Mouse (Mus musculus) forebrain, embryonic 12.5 days (tissue): ENCODE measurements at regions not wholly inside any gene's neighbourhood (a gene's known extent, or its start where the extent isn't known, plus 50 kb on each side); places are given as distances from the start of the nearest gene placed in this dataset.

Source experiments
- ATAC-seq: fragments of 200-750 bp; cut with Nextera tagmentation; 2 replicates; pipeline ENCODE4 v1.8.0; 2017; ENCODE audit warnings: moderate TSS enrichment; ENCODE audit not compliant: low FRiP score
- H3K27ac ChIP-seq: fragments of 300-500 bp; sonication (generic); 2 replicates; pipeline ENCODE4 v1.5.1; 2016; ENCODE audit warnings: mild to moderate bottlenecking
- H3K27me3 ChIP-seq: fragments of 300-500 bp; sonication (generic); 2 replicates; pipeline ENCODE4 v1.6.1; 2016; ENCODE audit warnings: mild to moderate bottlenecking
- H3K36me3 ChIP-seq: fragments of 300-500 bp; sonication (generic); replicated peaks from 2 replicates; pipeline ENCODE4 v1.6.1; 2016; ENCODE audit warnings: mild to moderate bottlenecking
- H3K4me1 ChIP-seq: fragments of 300-500 bp; sonication (generic); 2 replicates; pipeline ENCODE4 v1.6.1; 2016
- H3K4me2 ChIP-seq: fragments of 300-500 bp; sonication (generic); 2 replicates; pipeline ENCODE4 v1.6.1; 2016; ENCODE audit warnings: mild to moderate bottlenecking, moderate library complexity
- H3K4me3 ChIP-seq: fragments of 300-500 bp; sonication (generic); replicated peaks from 2 replicates; pipeline ENCODE4 v1.5.1; 2016; ENCODE audit warnings: mild to moderate bottlenecking
- H3K9ac ChIP-seq: fragments of 300-500 bp; sonication (generic); 2 replicates; pipeline ENCODE4 v1.6.1; 2016; ENCODE audit warnings: mild to moderate bottlenecking
- H3K9me3 ChIP-seq: fragments of 300-500 bp; sonication (generic); 2 replicates; pipeline ENCODE4 v1.6.1; 2016
- WGBS: fragments of 180-500 bp; shearing (Covaris S2); methylation state at CpG from one replicate; pipeline ENCODE4 v1.1.7; 2016; 5-methylcytosine and 5-hydroxymethylcytosine counted together

DNA sequence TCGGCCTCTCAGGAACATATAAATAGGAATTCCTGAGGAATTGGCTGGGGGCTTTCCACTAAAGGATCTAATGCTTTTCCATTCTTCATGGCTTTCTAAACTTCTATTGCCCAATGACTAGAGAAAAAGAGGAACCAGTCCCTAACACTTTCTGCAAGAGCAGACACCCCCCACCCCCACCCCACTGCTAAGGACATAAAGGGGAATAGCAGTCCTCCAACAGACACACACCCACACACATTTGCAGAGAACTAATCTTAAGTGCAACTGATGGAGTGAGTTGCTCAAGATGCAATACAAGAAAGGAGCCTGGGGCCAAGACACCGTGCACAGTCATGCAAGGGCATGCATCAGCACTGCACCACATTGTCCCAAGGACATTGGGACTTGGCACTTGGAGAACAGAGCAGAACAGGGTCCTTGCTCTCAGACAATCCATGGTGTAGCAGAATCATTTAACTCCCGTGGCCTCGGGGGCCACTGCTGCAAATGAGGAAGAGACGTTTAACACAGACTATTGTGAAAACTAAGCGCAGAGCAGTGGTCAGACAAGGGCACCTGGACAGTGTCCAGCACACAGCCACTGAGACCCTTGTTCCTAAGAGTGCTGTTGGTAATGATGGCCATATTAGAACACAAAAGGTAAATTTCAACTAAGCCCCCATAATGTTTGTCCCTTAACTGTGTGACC lies 161.1 kb downstream of the Xpnpep1 start:
- no peak overlapping the region for H3K4me2 ChIP-seq
- no peak for ATAC-seq
- H3K9me3 ChIP-seq: no peaks in the 10 kb centered on the region
- 92% methylated on average over 6 of the region's 6 CpGs for WGBS
- no peak overlapping the region for H3K9ac ChIP-seq
- no peaks in the 10 kb centered on the region for H3K27me3 ChIP-seq
- no peaks in the 10 kb centered on the region for H3K36me3 ChIP-seq
- no peaks in the 10 kb centered on the region for H3K4me1 ChIP-seq
- no peak overlapping the region for H3K27ac ChIP-seq
- H3K4me3 ChIP-seq: no peak overlapping the region

DNA sequence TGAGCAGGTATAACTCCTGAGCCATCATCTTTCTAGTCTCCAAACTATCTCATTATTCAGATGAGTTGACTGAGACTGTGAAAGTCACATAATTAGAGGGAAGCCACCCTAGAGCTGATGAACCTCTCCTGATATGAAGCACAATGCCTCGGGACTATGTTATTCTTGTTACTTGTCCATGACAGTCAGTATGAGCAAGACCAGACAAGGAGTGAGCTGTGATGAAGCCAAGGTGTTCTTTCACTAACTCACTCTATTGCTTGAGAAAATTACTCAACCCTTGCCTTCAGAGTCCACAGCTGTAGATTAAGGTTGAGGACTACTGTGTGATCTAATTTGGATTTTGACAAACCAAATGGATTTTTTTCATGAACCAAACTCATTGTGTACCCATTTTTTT lies 173.4 kb downstream of the Xpnpep1 start:
- no peak overlapping the region for H3K9ac ChIP-seq
- H3K4me1 ChIP-seq: no peaks in the 10 kb centered on the region
- no peak overlapping the region for H3K27ac ChIP-seq
- H3K9me3 ChIP-seq: no peaks in the 10 kb centered on the region
- no peak for ATAC-seq
- WGBS: 97% methylated on average over 1 of the region's 1 CpGs
- no peaks in the 10 kb centered on the region for H3K27me3 ChIP-seq
- no peak overlapping the region for H3K4me2 ChIP-seq
- no peak overlapping the region for H3K4me3 ChIP-seq
- no peaks in the 10 kb centered on the region for H3K36me3 ChIP-seq

DNA sequence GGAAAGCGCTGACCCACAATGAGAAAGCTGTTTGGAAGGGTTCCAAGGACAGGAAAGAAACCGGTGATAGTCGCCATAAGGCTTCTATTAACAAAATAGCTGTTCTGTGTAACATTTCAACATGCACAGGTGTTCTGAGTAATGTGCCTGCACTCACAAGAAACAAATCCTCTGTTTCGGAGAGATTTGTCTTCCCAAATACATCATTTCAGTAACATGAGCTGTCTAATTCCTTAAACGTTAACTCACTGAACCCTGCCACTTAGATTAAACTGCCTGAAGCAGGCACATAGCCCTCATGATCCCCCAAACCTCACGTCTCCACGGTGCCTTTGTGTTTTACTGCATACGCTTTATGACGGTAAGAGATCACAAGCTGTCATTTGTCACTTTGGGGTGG lies 178.4 kb downstream of the Xpnpep1 start:
- H3K27me3 ChIP-seq: no peaks in the 10 kb centered on the region
- H3K27ac ChIP-seq: no peak overlapping the region
- no peak overlapping the region for H3K4me3 ChIP-seq
- no peak overlapping the region for H3K9ac ChIP-seq
- no peak for ATAC-seq
- no peaks in the 10 kb centered on the region for H3K36me3 ChIP-seq
- no peaks in the 10 kb centered on the region for H3K9me3 ChIP-seq
- WGBS: 76% methylated on average over 9 of the region's 9 CpGs
- H3K4me2 ChIP-seq: no peak overlapping the region
- no peaks in the 10 kb centered on the region for H3K4me1 ChIP-seq

DNA sequence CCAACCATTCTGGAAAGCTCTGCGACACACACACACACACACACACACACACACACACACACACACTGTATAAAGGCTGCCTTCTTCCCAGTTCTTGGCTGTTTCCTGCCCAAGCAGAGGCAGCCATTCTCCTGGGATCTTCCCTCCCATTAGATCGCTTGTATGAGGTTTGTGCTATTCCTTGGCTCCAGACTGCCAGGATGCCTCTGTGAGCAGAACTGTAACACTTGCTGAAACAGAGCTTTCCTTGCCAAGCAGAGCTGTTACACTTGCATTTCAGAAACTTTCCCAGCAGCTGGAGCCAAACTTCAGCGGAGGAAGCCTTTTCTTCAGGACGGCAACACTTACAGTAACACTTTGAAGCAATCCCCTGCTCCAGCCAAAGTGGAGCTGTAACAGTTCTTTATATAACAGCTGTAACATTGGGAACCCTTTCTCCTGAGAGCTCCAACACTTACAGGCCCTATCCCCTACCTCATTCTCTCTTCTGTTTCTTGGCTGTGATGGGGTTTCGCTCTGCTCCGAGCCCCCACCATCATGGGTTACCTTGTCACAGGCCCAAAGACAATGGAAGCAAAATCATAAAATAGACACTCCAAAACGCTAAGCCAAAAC lies 185.8 kb downstream of the Xpnpep1 start:
- Histone ChIP-seq H3K27me3 (no peaks in the 10 kb centered on the region), H3K4me2 (no peak overlapping the region), H3K4me3 (no peak overlapping the region), H3K9me3 (no peaks in the 10 kb centered on the region), H3K4me1 (no peaks in the 10 kb centered on the region), H3K27ac (no peak overlapping the region), H3K9ac (no peak overlapping the region), H3K36me3 (no peaks in the 10 kb centered on the region)
- 92% methylated on average over 7 of the region's 7 CpGs for WGBS
- no peak for ATAC-seq

DNA sequence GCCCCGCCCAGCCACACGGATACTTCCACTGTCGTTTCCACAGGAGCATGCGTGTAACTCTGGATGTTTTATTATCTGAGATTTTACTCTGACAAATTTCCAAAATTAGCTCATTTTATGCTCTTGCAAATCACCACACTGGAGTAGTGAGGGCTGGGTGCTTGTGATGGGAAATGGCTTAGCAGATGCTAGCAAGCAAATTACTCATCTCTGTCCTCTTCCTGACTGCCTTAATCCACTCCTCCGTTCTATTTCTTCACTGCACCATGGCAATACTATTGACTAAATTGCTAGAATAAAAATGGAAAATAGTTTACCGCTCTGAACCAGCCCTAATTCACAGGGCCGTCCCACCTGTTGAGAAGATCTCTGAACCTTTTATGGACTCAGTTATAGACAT lies 223.8 kb downstream of the Xpnpep1 start:
- 95% methylated on average over 7 of the region's 7 CpGs for WGBS
- no peaks in the 10 kb centered on the region for H3K27me3 ChIP-seq
- H3K4me2 ChIP-seq: no peak overlapping the region
- no peaks in the 10 kb centered on the region; the same call in 1 of the 2 replicates for H3K9me3 ChIP-seq
- no peak overlapping the region for H3K4me3 ChIP-seq
- H3K4me1 ChIP-seq: no peaks in the 10 kb centered on the region
- no peak overlapping the region for H3K27ac ChIP-seq
- no peak for ATAC-seq
- no peak overlapping the region for H3K9ac ChIP-seq
- H3K36me3 ChIP-seq: no peaks in the 10 kb centered on the region

DNA sequence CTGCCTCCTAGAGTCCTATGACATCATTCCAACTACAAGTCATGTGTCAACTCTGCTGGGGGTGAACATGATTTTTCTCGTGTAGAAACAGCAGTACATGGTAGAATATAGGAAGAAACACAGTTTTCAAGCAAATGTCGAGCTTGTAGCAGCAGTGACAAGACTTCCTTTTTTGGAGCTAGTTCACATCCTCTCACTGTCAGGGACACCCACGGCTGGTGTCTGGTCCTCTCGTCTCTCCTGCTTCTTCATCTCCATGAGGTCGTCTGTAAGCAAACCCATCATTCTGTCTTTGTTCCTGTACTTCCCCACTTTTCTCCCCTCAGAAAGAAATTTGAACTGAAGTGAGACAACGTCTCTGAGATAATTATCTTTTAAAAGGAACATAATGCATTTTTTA lies 228.0 kb downstream of the Xpnpep1 start:
- H3K27ac ChIP-seq: no peak overlapping the region
- 83% methylated on average over 6 of the region's 6 CpGs for WGBS
- no peaks in the 10 kb centered on the region for H3K4me1 ChIP-seq
- no peaks in the 10 kb centered on the region for H3K27me3 ChIP-seq
- no peak overlapping the region for H3K4me2 ChIP-seq
- H3K9ac ChIP-seq: no peak overlapping the region
- H3K36me3 ChIP-seq: no peaks in the 10 kb centered on the region
- ATAC-seq: no peak
- no peak overlapping the region for H3K4me3 ChIP-seq
- no peaks in the 10 kb centered on the region for H3K9me3 ChIP-seq

DNA sequence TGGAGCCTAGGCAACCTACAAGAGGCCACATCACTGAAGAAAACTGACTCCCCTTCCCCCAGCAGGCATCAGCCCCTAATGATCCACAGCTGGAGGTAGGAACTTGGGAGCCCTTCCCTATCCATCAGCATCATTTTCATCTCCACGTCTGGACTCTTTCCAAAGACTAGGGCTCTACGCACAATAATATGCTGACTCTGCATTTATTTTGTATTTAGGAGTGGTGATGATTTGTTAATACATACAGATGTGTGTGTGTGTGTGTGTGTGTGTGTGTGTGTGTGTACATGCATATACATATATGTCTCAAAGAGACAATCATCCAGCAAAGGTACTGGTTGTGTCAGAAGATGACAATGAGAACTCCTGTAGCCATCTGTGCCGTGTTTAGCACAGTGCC lies 251.2 kb downstream of the Xpnpep1 start:
- Histone ChIP-seq H3K4me3 (no peak overlapping the region), H3K9ac (no peak overlapping the region), H3K36me3 (no peaks in the 10 kb centered on the region), H3K27ac (no peak overlapping the region), H3K9me3 (no peaks in the 10 kb centered on the region), H3K4me2 (no peak overlapping the region), H3K4me1 (no peaks in the 10 kb centered on the region), H3K27me3 (no peaks in the 10 kb centered on the region)
- 86% methylated on average over 3 of the region's 3 CpGs for WGBS
- ATAC-seq: no peak

DNA sequence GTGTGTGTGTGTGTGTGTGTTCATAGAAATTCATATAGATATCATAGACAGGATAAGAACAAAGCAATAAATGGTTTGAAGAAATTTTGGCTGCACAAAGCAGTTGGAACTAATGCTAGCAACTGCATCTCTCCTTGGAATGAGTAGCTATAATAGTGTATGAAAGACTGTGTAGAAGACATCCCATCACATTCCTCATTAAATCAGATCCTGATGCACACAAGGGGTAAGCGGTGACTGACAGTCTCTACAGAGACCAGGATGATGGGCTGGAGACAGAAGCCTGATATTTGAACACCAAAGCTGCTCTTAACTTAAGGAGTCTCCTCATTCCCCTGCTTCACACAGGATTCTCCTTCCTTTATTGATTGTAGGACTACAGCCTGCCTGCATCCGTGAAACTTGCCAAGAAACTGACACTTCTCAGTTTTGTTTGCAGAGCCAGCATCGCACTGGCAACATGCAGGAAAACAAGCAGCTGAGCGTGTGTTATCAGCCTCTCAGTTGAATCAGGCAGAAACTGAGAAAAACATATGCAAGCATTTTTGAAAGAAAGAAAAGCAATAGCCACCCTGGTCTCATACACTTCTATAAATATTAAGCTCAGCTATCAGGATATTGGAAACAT lies 271.1 kb downstream of the Xpnpep1 start:
- no peak for ATAC-seq

DNA sequence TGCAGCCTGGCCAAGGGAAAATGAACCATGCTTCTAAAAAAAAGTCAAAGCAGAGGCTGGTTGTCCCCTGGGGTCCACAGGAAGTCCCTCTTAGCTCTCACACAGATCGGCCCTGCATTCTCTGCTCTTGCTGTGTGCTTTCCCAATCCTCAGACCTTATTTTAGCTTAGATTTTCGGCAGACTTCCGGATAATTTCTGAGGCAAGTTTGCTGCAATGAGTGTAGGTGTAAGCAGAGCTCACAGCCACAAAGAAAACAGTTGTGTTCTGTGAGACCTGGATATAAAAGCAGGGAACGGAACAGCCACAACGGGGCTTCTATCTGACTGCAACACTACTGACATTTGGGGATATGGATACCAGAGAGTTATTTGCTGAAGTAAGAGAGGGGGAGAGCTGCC lies 271.9 kb downstream of the Xpnpep1 start:
- H3K4me2 ChIP-seq: no peak overlapping the region
- WGBS: 87% methylated on average over 5 of the region's 5 CpGs
- H3K4me1 ChIP-seq: no peaks in the 10 kb centered on the region
- H3K36me3 ChIP-seq: no peaks in the 10 kb centered on the region
- ATAC-seq: no peak
- H3K27ac ChIP-seq: no peak overlapping the region
- H3K27me3 ChIP-seq: no peaks in the 10 kb centered on the region
- no peak overlapping the region for H3K9ac ChIP-seq
- no peaks in the 10 kb centered on the region for H3K9me3 ChIP-seq
- H3K4me3 ChIP-seq: no peak overlapping the region

More for the DNA sequence above, 271.1 kb downstream of the Xpnpep1 start:
- Histone ChIP-seq H3K9me3 (no peaks in the 10 kb centered on the region), H3K9ac (no peak overlapping the region), H3K27ac (no peak overlapping the region), H3K27me3 (no peaks in the 10 kb centered on the region), H3K4me1 (no peaks in the 10 kb centered on the region), H3K4me3 (no peak overlapping the region), H3K4me2 (no peak overlapping the region), H3K36me3 (no peaks in the 10 kb centered on the region)
- WGBS: 81% methylated on average over 4 of the region's 4 CpGs

DNA sequence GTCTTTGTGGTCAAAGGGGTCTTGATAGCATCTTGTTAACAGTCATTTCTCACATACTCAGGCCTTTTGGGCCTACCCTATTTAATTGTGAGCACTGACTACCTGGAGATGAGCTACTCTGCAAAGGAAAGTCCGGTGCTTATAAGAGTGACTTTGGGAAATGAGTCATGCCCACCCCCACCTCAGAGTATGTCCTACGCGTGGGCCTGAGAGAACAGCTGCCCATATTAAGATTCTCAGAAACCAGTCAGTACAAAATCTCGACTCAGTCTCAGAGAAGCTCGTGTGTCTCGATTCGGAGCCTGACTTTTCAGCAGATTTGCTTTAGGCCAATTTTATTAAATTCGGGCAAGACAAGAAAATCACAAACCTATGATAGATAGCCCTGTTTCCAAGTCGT lies 301.1 kb downstream of the Xpnpep1 start:
- Histone ChIP-seq H3K4me2 (no peak overlapping the region), H3K27ac (no peak overlapping the region), H3K4me1 (no peaks in the 10 kb centered on the region), H3K4me3 (no peak overlapping the region), H3K27me3 (no peaks in the 10 kb centered on the region), H3K9ac (no peak overlapping the region), H3K9me3 (no peaks in the 10 kb centered on the region), H3K36me3 (no peaks in the 10 kb centered on the region)
- no peak for ATAC-seq
- 94% methylated on average over 9 of the region's 9 CpGs for WGBS

DNA sequence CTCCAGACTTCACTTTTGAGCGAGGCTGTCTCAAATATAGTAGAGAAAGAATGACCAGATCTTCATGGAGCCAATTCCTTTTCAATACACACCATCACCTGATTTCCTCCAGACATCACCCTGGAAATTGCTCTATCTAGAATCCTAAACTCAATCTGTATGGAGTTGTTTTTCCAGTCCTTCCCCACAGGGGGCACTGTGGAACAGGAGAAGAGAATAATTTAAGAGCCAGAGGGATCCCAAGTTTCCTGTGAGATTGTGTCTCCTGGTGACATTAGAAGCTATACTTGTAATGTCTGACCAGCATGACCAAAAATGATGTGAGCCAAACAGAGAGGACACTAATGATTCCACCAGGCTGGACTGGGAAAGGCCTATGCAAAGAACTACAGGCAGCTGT lies 318.2 kb downstream of the Xpnpep1 start:
- Histone ChIP-seq H3K36me3 (no peaks in the 10 kb centered on the region), H3K9me3 (no peaks in the 10 kb centered on the region), H3K9ac (no peak overlapping the region), H3K4me1 (no peaks in the 10 kb centered on the region), H3K27ac (no peak overlapping the region), H3K27me3 (no peaks in the 10 kb centered on the region), H3K4me2 (no peak overlapping the region), H3K4me3 (no peak overlapping the region)
- no peak for ATAC-seq
- 20% methylated on average over 1 of the region's 1 CpGs for WGBS

DNA sequence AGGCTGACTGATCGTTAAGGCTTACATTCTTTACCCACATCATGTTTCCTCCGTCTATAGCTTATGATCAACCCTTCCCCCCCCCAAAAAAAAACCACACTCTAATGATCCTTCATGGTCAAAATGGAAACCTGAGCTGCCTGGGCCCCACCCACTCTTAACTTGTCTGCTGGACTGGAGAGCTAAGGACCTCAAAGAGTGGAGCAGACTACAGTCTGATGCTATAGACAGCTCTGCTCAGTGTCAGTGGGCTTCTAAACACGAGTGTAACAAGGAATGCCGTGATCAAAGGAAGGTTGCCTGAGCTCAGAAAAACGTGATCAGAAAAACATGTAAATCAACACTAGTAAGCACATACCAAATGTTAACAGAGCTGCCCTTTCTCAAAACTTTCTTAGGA lies 324.7 kb downstream of the Xpnpep1 start:
- H3K36me3 ChIP-seq: no peaks in the 10 kb centered on the region
- no peaks in the 10 kb centered on the region for H3K27me3 ChIP-seq
- no peaks in the 10 kb centered on the region for H3K9me3 ChIP-seq
- no peak for ATAC-seq
- WGBS: 74% methylated on average over 5 of the region's 5 CpGs
- no peak overlapping the region for H3K4me3 ChIP-seq
- no peak overlapping the region for H3K4me2 ChIP-seq
- H3K9ac ChIP-seq: no peak overlapping the region
- no peaks in the 10 kb centered on the region for H3K4me1 ChIP-seq
- no peak overlapping the region for H3K27ac ChIP-seq

DNA sequence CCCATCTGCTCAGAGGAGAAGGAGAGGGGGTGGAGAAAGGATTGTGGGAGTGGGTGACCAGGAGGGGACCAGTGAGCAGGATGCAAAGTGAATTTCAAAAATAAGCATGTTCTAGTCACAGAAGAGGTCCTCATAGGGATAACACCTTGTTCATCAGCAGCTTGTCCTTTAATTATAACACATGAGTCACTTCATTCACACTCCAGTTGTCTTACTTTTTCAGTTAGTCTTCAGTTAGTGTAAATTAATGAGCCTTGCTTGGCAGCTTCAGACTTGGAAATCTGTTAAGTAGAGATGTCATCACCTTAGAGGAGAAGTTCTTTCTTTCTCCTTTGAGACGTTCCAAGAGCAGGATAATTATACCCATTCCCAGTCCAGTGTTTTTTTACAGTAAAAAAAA lies 332.3 kb downstream of the Xpnpep1 start:
- no peak for ATAC-seq
- Histone ChIP-seq H3K36me3 (no peaks in the 10 kb centered on the region), H3K27me3 (no peaks in the 10 kb centered on the region), H3K27ac (no peak overlapping the region), H3K4me1 (no peaks in the 10 kb centered on the region), H3K4me3 (no peak overlapping the region), H3K9me3 (no peaks in the 10 kb centered on the region), H3K4me2 (no peak overlapping the region), H3K9ac (no peak overlapping the region)
- WGBS: 72% methylated on average over 1 of the region's 1 CpGs
